Mouse (Mus musculus) frontal cortex, adult (tissue): ENCODE data around the gene Gm16223.
A peak's percentile ranks its signal among the peaks of the same experiment; 100 is the strongest.

ENCODE experiments used
- ATAC-seq: cut with Nextera tagmentation; 2 replicates; pipeline ENCODE4 v1.9.2; 2017; ENCODE audit warnings: mild to moderate bottlenecking, moderate library complexity, mixed read lengths; ENCODE audit not compliant: low TSS enrichment

Gene Gm16223

DNA sequence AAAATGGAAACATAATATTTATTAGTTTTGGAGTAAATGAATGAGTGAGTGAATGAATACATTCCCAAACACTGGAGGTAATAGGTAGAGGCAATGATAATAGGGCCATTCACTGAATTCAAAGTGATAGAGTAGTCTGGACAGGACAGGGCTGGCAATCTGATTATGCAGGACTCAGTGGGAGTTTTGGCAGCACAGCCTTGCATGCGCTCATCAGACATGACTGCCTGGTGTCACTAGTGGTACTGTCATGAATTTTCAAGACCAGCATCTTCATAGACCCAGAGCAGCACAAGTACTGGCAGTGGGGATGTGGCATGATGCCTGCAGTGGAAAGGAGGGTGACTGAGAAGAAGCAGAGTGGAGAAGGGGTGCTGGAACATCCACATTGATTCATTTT is 157.1 kb downstream of the Gm16223 start:
- no peak for ATAC-seq

DNA sequence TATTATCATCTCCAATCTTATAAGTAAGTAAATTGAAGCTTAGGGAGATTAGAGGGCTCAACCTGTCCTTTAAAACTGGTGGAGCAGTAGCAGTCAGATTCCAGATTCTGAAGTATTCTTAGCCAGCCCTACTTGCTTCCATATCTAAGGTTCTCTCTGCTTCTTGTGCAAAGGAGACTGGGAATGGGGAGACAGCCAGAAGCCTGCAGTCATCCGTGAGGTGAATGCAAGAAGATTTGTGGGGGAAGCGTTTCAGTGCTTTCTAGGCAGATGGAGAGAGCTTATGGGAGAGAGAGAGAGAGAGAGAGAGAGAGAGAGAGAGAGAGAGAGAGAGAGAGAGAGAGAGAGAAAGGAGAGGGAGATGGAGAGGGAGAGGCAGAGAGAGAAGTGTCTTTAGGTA is 160.9 kb downstream of the Gm16223 start:
- ATAC-seq: peak; percentile 98

DNA sequence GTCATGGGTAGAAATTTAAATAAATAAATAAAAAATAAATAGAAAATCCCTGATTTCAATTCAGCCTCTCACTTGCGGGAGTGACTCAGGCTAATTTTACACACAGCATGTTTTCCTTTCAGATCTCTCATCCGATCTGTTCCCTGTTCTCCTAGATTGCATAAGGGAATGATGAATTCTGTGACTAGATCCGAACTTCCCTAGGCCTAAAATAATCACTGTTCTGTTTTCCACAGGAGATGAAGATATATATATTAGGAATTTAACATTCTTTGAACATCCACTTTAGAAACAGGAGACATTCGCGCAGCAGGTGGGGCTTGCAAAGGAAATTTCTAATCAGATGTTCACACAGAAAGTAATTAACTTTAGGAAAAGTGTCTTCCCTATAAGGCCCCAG is 171.5 kb downstream of the Gm16223 start:
- ATAC-seq: peak; percentile 82

DNA sequence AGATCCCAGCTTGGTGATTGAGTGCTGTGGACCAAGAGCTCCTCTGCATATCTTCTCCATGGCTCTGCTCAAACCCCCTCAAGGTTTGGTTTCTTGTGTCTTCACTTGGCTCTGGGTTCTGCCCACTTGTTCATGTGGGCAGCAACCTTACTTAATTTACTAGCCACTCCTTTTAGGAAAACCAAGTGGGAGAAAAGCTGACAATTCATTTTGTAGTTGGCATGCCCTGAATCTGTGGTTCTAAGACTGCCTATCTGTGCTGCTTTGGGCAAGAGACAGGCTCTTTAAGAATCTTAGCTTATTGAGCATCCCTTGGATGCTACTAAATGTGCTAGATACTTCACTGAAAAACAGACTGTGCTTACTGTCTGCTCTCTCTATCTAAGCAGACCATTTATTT is 172.0 kb downstream of the Gm16223 start:
- ATAC-seq: peak; percentile 71

DNA sequence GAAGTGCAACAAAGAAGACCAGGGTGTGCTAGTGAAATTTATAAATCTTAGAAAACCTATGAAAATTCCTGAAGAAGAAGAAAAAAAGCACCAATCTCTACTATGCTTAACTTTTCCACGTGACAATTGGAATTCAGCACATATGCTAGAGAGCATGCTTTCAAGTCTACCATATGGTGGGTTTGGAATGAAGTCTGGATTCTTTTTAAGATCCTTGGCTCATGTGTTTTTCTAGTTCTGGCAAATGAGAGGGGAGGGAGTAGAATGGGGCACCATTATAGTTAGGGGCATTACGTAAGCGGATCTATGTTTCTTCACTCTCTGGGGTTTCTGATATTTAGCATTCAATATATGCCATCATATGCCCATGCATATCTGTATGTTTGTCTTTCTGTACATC is 182.6 kb downstream of the Gm16223 start:
- ATAC-seq: peak; percentile 88
